Mouse (Mus musculus): ENCODE measurements around the gene Wdr64. TPM values are rescaled to one million over a fixed set of nuclear protein-coding genes. Genes with fewer than 3 reads are reported as not detected.

The Wdr64 gene
- polyA plus RNA-seq (2011; ENCODE audit: insufficient read depth, insufficient read length, low replicate concordance, missing spikeins) = not detected in 2 replicates

- TF ChIP-seq CTCF (IDR thresholded peaks at IDR 0.05; ENCODE audit: control insufficient read depth, insufficient read depth, low read length) (no peak), POLR2A (IDR thresholded peaks at IDR 0.05; ENCODE audit: borderline replicate concordance, control insufficient read depth, low read depth, low read length) (no peak)
These were observed at the start of gene Wdr64 for GRCm38 (mm10) chr1:175698293-175698692. Gene Wdr64, plus strand, starts transcription at chr1:175698593.

GRCm38 (mm10) chr1:175648615-175649014, 49.8 kb upstream of the Wdr64 start:
- H3K4me1 ChIP-seq (ENCODE audit: control insufficient read depth, insufficient read depth, low read length) = peaks cover 2% of the 10 kb centered on the region; the same call in 1 of the 2 replicates
- H3K27ac ChIP-seq (ENCODE audit: control insufficient read depth, insufficient read depth, low read depth, low read length, poor library complexity) = no peak overlapping the region
- TF ChIP-seq POLR2A (IDR thresholded peaks at IDR 0.05; ENCODE audit: borderline replicate concordance, control insufficient read depth, low read depth, low read length) (no peak), CTCF (IDR thresholded peaks at IDR 0.05; ENCODE audit: control insufficient read depth, insufficient read depth, low read length) (no peak)
- no peak overlapping the region for H3K4me3 ChIP-seq (replicated peaks; ENCODE audit: control insufficient read depth, low read depth, low read length)
- WGBS = 90% methylated on average over 4 of the region's 4 CpGs

More at GRCm38 (mm10) chr1:175698293-175698692, at the start of gene Wdr64:
- Histone ChIP-seq H3K27ac (ENCODE audit: control insufficient read depth, insufficient read depth, low read depth, low read length, poor library complexity) (no peak within 1 kb of the TSS), H3K4me3 (replicated peaks; ENCODE audit: control insufficient read depth, low read depth, low read length) (no peak within 1 kb of the TSS), H3K4me1 (ENCODE audit: control insufficient read depth, insufficient read depth, low read length) (no peaks in the 10 kb centered on the region)
- WGBS = 82% methylated on average over 1 of the region's 1 CpGs

- 32% methylated on average over 4 of the region's 4 CpGs for WGBS
- peak overlapping the region; percentile 79; the same call in 1 of the 2 replicates for H3K27ac ChIP-seq (ENCODE audit: control insufficient read depth, insufficient read depth, low read depth, low read length, poor library complexity)
- no peaks in the 10 kb centered on the region; the same call in 1 of the 2 replicates for H3K4me1 ChIP-seq (ENCODE audit: control insufficient read depth, insufficient read depth, low read length)
- no peak overlapping the region for H3K4me3 ChIP-seq (replicated peaks; ENCODE audit: control insufficient read depth, low read depth, low read length)
- TF ChIP-seq POLR2A (IDR thresholded peaks at IDR 0.05; ENCODE audit: borderline replicate concordance, control insufficient read depth, low read depth, low read length) (no peak), CTCF (IDR thresholded peaks at IDR 0.05; ENCODE audit: control insufficient read depth, insufficient read depth, low read length) (no peak)
These were observed 38.5 kb upstream of the Wdr64 start for GRCm38 (mm10) chr1:175659900-175660299.

GRCm38 (mm10) chr1:175668666-175669405, 29.6 kb upstream of the Wdr64 start:
- H3K27ac ChIP-seq (ENCODE audit: control insufficient read depth, insufficient read depth, low read depth, low read length, poor library complexity) = no peak overlapping the region
- 54% methylated on average over 5 of the region's 5 CpGs for WGBS
- H3K4me3 ChIP-seq (replicated peaks; ENCODE audit: control insufficient read depth, low read depth, low read length) = no peak overlapping the region
- H3K4me1 ChIP-seq (ENCODE audit: control insufficient read depth, insufficient read depth, low read length) = no peaks in the 10 kb centered on the region
- no peak for TF ChIP-seq CTCF (IDR thresholded peaks at IDR 0.05; ENCODE audit: control insufficient read depth, insufficient read depth, low read length)
- no peak for TF ChIP-seq POLR2A (IDR thresholded peaks at IDR 0.05; ENCODE audit: borderline replicate concordance, control insufficient read depth, low read depth, low read length)

DNA sequence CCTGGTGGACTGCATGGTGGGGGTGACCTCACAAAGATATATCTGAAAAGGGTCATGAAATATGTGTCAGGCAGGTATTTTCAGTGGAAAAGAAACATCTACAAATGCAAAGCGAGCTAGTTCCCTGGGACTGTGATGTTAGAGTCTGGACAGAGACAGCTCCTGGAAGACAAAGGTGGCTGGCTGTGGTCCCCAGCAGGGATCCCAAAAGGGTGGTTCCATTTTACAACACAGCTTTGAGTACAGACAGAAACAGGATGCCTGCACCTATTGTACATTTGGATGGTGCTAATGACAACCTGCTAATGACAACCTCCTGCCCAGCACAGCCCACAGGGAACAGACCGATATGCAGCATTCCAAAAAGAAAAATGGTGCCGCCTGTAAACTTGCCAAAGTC, 28.9 kb upstream of the Wdr64 start:
- no peak for TF ChIP-seq POLR2A (IDR thresholded peaks at IDR 0.05; ENCODE audit: borderline replicate concordance, control insufficient read depth, low read depth, low read length)
- TF ChIP-seq CTCF (IDR thresholded peaks at IDR 0.05; ENCODE audit: control insufficient read depth, insufficient read depth, low read length) = no peak
- Histone ChIP-seq H3K4me1 (ENCODE audit: control insufficient read depth, insufficient read depth, low read length) (no peaks in the 10 kb centered on the region), H3K4me3 (replicated peaks; ENCODE audit: control insufficient read depth, low read depth, low read length) (no peak overlapping the region), H3K27ac (ENCODE audit: control insufficient read depth, insufficient read depth, low read depth, low read length, poor library complexity) (no peak overlapping the region)
- WGBS = 83% methylated on average over 3 of the region's 3 CpGs

DNA sequence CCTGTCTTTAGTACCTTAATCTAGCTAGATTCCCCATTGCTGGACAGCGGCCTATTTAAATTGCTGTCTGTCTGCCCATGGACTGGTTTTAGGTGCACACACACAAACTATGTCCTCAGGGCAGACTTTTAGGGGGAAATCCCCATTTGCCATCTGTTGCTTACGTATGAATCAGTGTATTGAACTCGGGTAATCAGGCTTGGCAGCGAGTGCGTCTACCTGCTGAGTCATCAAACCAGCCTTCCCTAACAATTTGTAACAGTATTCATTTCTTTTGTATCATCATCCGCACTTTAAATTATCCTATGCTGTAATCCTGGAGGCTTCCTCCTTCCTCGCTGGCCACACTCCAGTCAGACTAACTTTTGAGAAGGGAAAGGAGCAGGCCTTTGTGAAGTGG, 28.4 kb upstream of the Wdr64 start:
- no peak for TF ChIP-seq POLR2A (IDR thresholded peaks at IDR 0.05; ENCODE audit: borderline replicate concordance, control insufficient read depth, low read depth, low read length)
- no peak for TF ChIP-seq CTCF (IDR thresholded peaks at IDR 0.05; ENCODE audit: control insufficient read depth, insufficient read depth, low read length)
- Histone ChIP-seq H3K4me3 (replicated peaks; ENCODE audit: control insufficient read depth, low read depth, low read length) (no peak overlapping the region), H3K27ac (ENCODE audit: control insufficient read depth, insufficient read depth, low read depth, low read length, poor library complexity) (no peak overlapping the region), H3K4me1 (ENCODE audit: control insufficient read depth, insufficient read depth, low read length) (no peaks in the 10 kb centered on the region)
- WGBS = 70% methylated on average over 7 of the region's 7 CpGs

DNA sequence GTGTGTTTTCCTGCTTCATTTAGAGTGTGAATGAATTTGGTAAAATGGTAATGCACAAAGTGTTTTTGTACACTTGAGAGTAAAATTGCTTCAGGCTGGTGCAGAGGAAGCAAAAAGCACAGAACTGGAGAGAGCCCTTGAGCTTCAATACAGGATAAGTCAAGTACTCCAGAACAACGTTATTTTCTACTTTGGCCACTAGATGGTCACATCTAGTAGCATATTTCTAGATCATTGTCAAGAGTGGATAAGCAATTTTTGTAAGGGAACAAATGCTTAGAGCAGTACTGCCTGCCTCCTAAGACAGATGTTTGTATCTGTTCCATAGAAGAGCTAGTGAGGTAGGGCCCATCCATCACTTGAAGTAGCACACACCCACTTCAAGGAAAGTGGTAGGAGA, 26.8 kb upstream of the Wdr64 start:
- H3K4me3 ChIP-seq (replicated peaks; ENCODE audit: control insufficient read depth, low read depth, low read length) = no peak overlapping the region
- H3K4me1 ChIP-seq (ENCODE audit: control insufficient read depth, insufficient read depth, low read length) = no peaks in the 10 kb centered on the region
- H3K27ac ChIP-seq (ENCODE audit: control insufficient read depth, insufficient read depth, low read depth, low read length, poor library complexity) = no peak overlapping the region
- TF ChIP-seq POLR2A (IDR thresholded peaks at IDR 0.05; ENCODE audit: borderline replicate concordance, control insufficient read depth, low read depth, low read length) (no peak), CTCF (IDR thresholded peaks at IDR 0.05; ENCODE audit: control insufficient read depth, insufficient read depth, low read length) (no peak)
- 3% methylated on average over 1 of the region's 1 CpGs for WGBS

GRCm38 (mm10) chr1:175673563-175674325, 24.6 kb upstream of the Wdr64 start:
- Histone ChIP-seq H3K4me1 (ENCODE audit: control insufficient read depth, insufficient read depth, low read length) (no peaks in the 10 kb centered on the region), H3K4me3 (replicated peaks; ENCODE audit: control insufficient read depth, low read depth, low read length) (no peak overlapping the region), H3K27ac (ENCODE audit: control insufficient read depth, insufficient read depth, low read depth, low read length, poor library complexity) (no peak overlapping the region)
- WGBS = 61% methylated on average over 7 of the region's 7 CpGs
- TF ChIP-seq CTCF (IDR thresholded peaks at IDR 0.05; ENCODE audit: control insufficient read depth, insufficient read depth, low read length) = no peak
- no peak for TF ChIP-seq POLR2A (IDR thresholded peaks at IDR 0.05; ENCODE audit: borderline replicate concordance, control insufficient read depth, low read depth, low read length)

All from bone marrow, adult 2 months (tissue).